Mouse (Mus musculus): ENCODE measurements around the gene Plgrkt.

Plgrkt gene

DNA sequence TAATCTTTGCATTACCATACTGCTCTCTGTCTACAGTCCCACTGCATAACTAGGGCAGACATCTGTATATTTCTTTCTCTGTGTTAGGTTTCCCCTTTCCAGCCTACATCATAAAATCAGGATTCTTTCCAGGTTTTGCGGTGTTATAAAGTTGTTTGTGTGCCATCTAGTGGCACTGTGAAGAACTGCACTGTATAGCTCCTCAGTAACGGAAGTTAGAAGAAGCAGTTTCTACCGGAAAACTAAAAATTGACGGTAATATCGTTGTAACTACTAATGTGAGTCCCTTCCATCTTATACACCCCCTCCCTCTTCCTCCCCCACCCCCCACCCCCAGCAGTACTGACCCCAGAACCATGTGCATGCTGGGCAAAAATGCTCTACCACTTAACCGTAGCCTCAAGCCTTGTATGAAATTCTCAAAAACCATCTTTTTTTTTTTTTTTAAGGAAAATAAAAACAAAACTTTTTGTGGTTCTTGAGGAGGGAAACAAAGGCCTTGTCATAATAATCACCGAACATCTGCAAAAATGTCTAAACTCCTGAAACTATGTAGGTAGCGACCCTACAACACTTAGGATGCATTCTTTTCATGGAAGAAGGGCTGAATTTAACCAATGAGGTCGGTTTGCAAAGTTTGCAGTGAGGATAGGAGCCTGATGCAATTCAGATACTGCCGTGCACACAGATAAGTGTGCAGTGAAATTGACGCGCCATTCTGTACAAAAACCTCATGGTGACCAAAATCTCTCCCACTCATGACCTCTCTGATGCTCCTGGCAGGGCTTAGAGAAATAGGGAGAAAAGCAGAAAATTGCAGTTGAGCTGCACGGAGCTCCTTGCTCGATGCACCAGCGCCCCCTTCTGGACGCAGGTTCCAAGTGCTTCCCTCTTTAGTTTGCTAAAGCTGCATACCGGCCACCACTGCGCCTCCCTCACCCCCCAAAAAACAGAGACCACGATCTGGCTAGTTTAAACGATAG, 12.0 kb downstream of the Plgrkt start:
- DNase-seq (ENCODE audit: low read depth, low spot score), result peak; percentile 89

DNA sequence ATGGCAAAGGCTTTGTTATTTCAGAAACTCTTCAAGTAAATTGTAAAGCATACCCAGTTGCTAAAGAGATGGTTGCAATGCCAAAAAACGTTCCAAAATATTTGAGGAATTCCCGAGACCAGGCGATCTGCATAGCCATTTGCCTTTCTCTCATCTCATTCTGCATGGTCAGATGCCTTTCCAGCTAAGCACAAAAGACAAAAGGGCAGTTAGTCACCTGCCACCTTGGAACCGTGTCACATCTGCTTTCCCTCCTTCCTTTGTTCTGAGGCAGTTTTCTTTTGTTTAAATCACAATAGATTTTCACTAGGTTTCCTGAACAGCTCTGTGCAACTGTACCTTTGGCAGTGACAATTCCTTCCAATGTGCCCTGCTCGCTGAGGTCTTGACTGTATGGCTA, 16.2 kb downstream of the Plgrkt start:
- no peak for DNase-seq (ENCODE audit: low read depth, low spot score)

DNA sequence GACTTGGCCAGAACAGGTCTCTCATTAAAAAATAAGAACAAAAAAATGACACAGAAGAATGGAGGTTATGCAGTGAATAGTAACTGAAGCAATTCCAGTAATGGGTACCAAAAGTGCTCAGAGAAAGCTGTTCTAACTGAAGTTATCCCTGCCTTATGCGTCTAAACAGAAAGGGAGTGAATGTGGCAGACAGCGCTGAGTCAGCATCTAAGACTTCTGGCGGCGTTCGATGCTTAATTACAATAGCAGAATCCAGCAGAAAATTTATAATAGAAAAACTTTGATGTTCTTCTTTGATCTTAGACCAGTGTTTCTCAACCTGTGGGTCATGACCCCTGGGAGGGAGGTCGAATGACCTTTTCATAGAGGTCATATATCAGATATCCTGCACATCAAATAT, 21.6 kb downstream of the Plgrkt start:
- DNase-seq (ENCODE audit: low read depth, low spot score), result no peak

DNA sequence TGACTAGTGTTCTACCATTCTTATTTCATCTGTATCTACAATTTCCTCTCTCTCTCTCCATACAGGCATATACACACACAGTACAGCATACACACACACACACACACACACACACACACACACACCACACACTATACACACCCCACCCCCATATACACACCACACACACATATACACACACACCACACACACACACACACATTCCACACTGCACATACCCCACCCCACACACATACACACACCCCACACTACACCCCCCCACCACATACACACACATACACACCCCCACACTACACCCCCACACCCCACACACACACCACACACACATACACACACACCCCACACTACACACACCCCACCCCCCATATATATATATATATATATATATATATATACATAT, 22.3 kb downstream of the Plgrkt start:
- DNase-seq (ENCODE audit: low read depth, low spot score), result no peak

DNA sequence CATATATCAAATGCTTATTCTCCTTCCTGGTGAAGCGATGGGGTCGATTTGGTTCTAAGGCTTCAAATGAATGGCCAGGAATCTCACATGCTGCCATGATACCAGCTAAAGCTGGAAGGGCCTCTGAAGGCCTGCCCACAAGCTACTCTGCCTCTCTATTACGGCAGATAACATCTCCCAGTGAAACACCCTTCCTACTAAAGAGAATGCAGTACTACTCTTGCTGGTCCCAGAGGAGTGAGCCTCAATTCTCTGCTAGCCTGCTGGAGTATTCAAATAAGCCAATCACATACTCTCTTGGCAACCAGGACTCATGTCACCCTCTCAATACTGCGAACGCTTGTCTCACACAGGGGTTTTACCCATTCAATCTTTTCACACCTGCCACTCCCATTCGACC, 24.9 kb downstream of the Plgrkt start:
- no peak for DNase-seq (ENCODE audit: low read depth, low spot score)

DNA sequence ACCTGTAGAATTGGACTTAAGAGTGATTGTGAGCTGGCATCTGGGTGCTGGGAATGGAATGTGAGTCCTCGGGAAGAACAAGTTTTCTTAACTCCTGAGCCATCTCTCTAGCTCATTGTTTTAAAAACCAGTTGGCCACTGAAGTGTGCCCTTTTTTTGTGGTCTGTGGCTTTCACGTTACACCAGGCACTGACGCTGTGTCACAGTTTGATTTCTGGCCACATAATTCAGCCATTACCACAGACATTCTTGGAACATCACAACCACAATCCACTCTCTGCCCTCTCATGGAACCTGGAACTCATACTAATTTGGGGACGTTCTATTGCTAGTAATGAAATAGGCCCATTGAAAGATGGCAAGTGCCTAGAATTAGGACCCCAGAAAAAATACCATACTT, 26.2 kb downstream of the Plgrkt start:
- no peak for DNase-seq (ENCODE audit: low read depth, low spot score)

DNA sequence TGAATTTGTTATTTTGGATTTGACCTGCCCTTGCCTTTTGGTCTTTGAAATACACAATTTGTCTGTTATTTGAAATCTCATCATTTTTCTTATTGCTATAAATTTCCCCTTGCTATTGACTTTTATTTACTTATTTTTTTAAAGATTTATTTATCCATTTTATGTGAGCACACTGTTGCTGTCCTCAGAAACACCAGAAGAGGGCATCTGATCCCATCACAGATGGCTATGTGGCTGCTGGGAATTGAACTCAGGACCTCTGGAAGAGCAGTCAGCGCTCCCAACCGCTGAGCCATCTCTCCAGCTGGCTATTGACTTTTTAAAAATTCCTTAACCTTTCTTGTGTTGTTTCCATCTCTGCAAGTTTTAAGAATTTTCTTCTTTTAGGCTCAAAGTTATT, 30.6 kb downstream of the Plgrkt start:
- DNase-seq (ENCODE audit: low read depth, low spot score), result no peak

DNA sequence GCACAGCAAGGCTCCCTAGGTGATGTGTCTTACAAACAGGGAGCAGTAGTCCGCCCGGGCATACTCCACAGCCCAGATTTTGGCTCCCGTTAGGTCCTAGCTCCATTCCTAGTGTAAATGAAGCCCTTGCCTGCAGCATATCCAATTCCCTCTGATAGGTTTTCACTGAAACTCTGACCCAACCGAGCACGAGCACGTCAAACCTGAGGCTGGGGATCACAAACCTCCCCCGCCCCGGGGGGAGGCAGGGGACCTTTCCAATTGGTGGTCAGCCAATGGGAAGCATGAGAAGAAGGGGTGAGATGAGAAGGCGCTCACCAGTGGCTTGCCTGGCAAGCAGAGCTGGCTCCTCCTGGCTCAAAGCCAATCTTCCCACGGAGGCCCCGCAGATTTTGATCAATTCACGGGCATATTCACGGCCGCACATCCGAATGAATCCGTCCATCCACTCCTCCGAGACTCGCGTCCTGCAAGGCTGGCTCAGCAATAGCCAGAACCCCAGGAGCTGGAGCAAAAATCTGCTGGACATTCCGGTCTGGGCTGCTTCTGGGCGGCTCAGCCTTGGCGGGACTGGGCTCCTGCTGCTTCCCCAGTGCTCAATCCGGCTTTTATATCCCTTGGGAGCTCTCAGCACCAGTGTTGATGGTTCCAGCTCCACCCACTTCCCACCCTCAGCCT, 33.0 kb downstream of the Plgrkt start, which contains the start of gene Rln1:
Gene Rln1, minus strand, starts transcription at position 603 of the 678 bp plus-strand sequence.
- peak; percentile 61 for DNase-seq (ENCODE audit: low read depth, low spot score)

DNA sequence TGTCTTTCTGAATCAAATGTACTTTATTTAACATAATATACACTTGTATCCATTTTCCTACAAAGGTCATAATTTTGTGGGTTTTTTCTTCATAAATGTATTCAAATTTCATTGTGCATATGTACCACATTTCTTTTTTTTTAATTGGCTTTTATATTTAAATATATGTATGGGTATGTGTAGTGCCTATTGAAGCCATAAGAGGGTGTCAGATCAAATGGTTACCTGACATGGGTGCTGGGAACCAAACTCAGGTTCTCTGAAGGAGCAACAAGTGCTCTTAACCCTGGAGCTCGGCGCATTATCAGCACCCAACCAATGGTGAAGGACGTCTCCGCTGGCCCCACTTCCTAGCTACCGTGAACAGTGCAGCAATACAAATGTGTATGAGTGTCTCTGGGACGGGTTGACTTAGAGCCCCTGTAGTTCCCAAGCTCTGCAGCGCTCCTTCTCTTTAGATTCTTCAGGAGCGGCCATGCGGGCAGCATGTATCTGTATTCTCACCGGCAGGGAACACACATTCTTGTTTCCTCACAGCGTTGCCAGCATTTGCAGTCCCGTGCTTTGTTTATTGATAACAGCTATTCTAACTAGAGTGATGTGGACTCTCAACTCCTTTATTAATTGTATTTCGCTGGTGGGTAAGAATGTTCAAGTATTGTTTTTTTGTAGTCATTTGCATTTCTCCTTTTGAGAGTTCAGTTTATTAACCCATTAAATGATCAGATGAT, 40.2 kb downstream of the Plgrkt start:
- no peak for DNase-seq (ENCODE audit: low read depth, low spot score)

DNA sequence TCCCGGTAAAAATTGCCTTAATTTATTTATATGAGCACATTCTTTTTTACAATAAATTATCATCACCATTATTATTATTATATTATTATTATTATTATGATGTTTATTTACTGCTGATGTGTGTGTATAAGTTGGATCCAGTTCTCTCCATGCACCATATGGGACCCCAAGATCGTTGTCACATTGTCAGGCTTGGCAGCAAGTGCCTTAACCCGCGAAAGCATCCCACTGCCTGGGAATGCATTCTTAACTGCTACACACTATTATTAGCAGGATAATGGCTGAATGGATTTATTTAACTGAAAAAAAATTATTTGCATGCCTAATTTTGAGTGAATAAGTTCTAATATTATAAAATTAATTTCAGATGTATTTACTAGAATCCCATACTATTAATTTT, 40.8 kb downstream of the Plgrkt start:
- no peak for DNase-seq (ENCODE audit: low read depth, low spot score)

DNA sequence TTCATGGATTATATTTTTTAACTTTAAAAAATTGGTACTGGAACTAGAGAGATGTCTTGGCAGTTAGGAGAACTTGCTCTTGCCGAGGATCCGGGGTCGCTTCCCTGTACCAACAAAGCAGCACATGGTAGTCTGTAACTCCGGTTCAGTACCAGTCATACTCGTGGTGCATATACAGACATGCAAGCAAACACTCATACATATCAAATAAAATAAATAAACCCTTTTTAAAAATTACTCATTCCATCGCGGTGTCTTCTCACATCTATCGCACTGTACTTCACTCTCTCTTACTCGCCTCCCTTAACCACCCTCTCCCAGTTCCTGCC, 41.4 kb downstream of the Plgrkt start:
- no peak for DNase-seq (ENCODE audit: low read depth, low spot score)

DNA sequence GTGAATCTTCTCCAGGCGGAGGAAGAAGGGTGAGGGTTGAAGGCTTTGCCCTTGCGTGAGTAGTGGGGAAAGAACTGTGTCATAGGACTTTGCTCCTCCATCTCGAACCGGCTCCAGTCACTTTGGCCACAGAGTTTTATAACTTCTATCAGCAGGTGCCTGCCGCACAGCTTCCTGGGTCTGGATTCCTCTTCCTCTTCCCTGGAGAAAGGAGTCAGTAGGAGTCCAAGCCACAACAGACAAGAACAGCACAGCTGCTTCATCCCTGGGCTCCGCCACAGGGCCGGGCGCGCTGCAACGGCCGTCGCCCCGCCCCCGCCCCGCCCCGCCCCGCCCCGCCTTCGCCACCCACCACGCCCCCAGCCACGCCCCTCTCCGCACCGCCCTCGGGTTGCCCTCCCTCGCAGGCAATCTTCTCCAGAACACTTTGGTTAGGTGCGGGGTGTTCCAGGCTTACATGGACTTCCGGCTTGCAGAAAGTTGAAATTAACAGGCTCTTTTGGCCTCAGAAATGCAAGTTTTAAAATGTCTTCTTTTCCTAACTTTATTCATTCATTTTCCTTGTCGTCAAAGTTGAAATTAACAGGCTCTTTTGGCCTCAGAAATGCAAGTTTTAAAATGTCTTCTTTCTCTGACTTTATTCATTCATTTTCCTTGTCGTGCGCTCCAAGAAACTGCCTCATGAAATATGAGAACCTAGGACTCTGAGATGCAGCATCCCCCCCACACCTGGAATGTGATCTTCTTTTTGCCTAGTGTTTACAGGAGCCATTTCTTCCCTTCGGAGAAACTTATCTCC, 41.9 kb downstream of the Plgrkt start, which contains the start of gene Insl6:
Gene Insl6, minus strand, starts transcription at position 304 of the 799 bp plus-strand sequence.
- peak; percentile 70 for DNase-seq (ENCODE audit: low read depth, low spot score)

DNA sequence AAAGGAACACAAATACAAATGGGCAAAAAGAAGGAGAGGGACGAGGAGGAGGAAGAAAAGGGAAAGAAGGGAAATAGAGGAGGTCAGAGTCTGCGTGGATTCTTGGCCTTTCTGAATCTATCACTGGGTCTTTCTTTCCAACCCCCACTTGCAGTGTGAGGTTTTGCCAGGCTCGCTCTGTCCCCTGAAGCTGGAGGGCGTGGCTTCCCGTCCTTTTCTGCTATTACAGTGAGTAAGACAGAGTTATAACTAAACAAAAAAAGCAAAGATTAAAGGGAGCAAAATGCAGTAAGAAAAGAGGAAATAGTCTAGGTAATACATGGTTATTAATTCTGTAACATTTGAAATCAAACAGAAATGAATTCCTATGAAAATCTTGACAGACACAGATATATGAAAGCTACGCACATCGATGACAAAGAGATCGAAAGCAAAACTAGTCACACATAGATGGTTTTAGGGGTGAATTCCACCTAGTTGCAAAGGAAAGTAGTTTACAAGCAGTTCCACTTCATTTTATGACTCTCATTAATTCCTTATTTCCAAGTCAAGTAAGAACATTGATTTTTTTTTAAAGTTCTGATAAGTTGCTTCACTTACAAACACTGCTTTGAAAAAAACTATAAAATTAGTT, 43.7 kb downstream of the Plgrkt start:
- DNase-seq (ENCODE audit: low read depth, low spot score), result no peak

DNA sequence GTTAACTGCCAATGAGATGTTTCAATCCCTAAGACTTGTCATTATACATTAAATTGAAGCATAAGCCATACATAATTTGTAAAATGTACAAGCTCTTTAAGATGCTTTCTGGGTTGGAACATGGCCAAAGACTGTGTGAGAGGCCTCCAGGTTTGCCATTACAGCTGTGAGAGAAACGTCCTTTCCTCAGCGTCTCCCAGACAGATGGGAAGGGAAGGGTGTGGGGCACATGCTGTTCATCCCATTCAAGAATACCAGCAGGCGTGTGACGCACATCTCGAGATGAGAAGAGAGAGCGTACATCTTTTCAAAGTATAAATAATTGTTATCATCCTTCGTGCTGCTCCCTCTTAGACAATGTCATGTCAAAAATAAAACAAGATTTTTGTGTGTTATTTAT, 54.5 kb downstream of the Plgrkt start:
- no peak for DNase-seq (ENCODE audit: low read depth, low spot score)

DNA sequence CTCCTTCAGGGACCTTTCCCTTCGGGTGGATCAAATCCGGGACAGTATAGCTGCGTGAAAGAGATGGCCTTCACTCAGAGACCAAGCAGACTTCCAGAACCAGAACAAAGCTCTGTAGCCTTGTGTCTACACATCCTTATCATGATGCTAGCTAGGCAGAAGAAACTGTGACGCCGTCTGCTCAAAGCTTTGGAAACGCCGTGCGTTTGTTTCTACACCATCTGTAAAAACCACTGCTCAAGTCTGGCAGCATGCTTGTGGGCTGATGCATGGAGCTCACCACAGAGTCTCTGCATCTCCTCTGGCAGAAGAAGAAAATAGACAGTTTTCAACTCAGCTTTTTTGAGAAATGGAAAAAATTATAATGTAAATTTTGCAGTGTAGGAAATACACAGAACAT, 55.4 kb downstream of the Plgrkt start:
- no peak for DNase-seq (ENCODE audit: low read depth, low spot score)

DNA sequence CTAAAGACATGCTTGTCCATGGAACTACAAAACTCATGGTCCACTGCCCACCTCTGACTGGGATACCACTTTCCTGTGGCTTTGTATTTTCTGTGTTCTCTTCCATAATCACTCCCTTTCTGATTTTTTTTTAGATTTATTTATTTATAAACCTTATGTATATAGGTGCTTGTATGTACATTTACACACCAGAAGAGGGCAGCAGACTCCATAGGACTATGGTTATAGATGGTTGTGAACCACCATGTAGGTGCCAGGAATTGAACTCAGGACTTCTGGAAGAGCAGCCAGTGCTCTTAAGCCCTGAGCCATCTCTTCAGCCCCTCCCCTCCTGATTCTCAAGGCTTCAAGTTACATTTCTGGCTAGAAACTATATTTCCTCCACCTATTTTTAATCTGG, 58.4 kb downstream of the Plgrkt start:
- DNase-seq (ENCODE audit: low read depth, low spot score), result no peak

DNA sequence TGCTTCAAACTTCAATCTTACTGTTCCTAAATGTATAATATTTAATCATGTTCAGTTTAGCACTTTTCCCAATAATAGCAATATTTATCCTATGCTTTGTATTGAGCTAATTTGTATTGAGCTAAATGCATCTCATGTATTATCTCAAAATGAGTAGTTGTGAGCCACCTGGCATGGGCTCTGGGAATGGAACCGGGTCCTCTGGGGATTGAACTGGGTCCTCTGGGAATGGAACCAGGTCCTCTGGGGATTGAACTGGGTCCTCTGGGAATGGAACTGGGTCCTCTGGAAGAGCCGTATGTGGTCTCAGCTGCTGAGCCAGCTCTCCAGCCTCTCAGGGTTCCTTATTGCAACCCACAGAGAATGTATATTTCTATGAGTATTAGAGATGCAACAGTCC, 65.1 kb downstream of the Plgrkt start:
- DNase-seq (ENCODE audit: low read depth, low spot score), result no peak

DNA sequence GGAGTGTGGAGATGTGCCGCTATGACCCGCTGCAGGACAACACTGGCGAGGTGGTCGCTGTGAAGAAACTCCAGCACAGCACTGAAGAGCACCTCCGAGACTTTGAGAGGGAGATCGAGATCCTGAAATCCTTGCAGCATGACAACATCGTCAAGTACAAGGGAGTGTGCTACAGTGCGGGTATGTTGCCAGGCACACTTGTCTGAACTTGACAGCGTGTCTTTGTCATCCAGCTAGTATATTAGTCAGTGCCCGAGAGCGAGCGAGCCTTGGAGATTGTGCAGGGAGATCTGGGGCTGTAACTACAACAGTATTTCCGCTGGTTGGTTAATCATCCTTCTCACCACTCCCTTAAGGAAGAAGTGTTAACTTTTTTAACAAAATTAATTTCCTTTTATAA, 66.3 kb downstream of the Plgrkt start:
- no peak for DNase-seq (ENCODE audit: low read depth, low spot score)
